Mouse (Mus musculus) testis, adult 2 months (tissue): Measurements from ENCODE around the gene Eif3d.

ENCODE experiments used
- CTCF ChIP-seq: fragments of 200-500 bp; IDR thresholded peaks from 2 replicates; pipeline ENCODE4 v1.5.1; 2012; ENCODE audit warnings: low read depth, mild to moderate bottlenecking, inconsistent platforms, low read length, moderate library complexity; ENCODE audit not compliant: control insufficient read depth, insufficient read depth, insufficient replicate concordance
- POLR2A ChIP-seq: fragments of 200-500 bp; IDR thresholded peaks from 2 replicates; pipeline ENCODE4 v1.6.1; 2012; ENCODE audit warnings: low read depth, mild to moderate bottlenecking, inconsistent platforms, low read length, moderate library complexity; ENCODE audit not compliant: control insufficient read depth

DNA sequence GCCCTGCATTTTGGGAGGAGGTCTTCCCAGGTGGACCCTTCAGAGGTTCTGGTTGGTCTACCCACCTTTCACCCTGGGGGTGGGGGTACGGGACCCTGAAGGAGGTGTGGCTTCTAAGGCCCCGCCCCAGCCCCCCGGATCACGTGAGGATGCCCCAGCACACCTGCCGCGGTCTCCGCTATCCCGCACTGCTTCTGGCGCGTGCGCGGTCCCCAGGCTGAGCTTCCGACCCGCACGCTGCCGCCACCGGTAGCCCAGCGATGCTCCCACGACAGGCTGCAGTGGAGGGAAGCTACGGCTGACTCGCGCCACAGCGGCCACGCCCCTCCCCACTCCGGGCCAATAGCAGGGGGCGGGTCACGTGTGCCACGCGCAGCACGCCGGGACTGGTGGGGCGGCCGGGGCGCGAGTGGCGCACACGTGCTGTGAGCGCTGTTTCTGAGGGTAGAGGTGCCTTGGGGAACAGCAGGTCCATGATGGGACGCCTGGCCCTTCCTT is 14.2 kb downstream of the Eif3d start, which contains the start of gene Foxred2:
- TF ChIP-seq CTCF: peak; percentile 29; the same call in 1 of the 2 replicates
- peak; percentile 46 for TF ChIP-seq POLR2A
